Mouse (Mus musculus): ENCODE measurements around the gene Pisd.

Pisd gene

DNA sequence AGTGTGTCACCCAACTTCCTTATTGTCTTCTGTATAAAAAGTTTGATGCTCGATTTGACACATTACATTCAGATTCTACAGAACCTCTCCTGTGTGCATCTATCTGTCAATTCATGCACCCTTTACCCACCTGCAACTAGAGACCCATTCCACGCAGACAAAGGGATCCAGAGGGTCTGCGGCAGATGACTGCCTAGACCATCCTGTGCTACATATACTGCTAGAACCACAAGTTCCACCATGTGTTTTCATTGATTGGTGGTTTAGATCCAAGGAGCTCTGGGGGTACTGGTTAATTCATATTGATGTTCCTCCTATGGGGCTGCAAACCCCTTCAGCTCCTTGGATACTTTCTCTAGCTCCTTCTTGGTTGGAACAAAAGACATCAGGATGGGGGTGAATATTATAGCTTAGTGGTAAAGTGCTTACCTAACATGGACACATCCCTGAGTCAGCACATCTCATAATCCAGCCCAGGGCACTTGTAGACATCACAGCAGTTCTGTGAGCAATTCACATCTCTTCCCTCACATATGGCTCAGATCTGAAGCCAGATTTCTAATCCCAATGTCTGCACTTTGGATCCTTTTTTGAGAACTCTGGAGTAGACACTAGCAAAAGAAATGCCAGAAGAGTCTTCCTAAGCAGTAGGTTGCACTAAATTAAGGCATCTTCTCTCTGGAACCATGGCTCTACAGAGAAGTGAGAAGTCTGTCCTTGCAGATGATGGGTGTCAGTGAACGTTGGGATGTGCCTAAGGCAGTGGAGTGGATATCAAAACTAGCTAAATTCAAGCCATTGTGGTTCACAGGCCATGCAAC lies 73.0 kb downstream of the Pisd start:
- in situ Hi-C loops (cut with MboI, MseI) = no loop called here

DNA sequence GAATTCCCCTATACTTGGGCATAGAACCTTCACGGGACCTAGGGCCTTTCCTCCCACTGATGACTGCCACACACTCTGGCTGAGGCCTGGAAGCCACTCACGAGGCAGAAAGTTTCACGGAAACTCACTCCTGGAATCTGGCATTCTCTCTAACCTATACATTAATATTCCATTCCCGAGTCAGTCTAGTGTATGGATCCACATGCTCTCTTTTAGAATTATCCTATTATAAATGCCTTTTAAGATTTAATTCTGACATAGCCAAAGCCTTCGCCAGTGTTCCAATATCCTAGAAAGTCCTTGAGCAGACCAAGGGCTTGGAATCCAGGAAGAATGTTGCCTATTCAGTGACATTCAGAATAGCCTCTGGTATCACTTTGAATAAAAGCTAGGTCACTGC lies 74.0 kb downstream of the Pisd start:
- in situ Hi-C loops (cut with MboI, MseI) = no loop called here

DNA sequence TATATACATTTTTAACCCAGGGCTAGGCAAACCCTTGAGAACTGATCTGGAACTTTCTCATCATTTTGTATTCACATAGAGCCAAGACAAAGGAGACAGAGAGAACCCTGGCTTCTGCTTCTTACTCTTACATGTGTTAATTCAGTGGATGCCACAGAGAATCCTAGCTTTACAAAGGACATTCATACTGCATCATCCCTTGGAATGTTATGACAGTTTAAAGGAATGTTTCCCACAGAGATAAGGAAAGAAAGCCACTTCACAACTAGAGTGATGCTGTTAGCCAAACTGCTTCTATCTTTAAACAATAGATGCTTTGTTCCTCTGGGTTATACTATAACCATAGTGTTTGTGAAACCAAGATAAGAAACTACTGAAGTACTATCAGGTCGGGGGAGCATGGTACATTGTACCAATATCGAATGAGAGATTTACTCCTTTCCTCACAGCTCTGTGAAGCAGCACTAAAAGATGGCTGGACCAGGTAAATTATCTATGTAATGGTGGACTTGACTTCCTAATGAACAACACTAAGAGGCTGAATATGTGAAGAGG lies 79.1 kb downstream of the Pisd start:
- in situ Hi-C loops (cut with MboI, MseI) = no loop called here

DNA sequence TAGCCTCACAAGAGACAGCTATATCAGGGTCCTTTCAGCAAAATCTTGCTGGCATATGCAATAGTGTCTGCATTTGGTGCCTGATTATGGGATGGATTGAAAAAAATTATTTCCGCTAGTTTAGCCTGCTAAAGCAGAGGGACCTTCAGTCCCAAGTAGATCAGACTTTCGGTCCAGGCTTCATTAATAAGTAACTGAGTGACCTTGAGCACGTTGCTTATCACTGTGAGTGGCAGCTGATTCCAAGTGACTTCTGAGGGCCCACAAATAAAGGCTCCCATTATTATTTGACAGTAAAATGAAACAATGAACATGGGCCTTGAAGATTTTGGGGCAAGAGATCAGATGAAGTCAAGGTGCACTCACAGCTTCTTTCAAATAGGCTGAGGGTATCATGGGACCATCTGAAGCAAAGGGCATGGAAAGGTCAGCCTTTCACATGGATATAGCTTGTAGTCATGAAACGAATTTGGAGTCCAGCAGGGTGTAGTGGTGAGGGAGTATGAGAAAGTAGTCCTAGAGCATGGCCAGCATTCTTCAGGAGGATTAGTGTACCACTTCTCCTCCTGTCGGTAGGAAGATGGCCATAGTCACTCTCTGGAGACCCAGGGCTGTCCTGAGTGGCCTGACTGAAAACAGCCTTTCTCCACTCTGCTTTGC lies 88.1 kb downstream of the Pisd start:
- in situ Hi-C loops (cut with MboI, MseI) = no loop called here

DNA sequence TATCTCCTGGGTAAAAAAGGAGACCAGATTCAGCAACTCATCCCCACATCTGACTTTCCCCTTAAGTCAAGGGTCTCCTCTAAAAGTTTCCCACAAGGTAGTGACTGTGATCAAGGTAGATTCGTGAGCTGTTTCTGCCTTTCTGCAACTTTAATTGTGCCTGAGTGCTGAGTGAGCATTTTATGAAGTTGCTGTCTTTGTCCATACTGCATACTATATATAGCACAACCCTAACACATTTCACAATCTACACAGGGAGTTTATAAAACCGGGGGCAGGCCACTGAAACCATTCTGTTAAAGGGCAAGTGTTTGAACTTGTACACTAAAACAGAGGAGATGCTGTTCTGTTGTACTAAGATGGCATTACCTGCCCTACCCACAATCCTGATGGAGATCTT lies 92.0 kb downstream of the Pisd start:
- in situ Hi-C loops (cut with MboI, MseI) = no loop called here
